Mouse (Mus musculus): ENCODE measurements around the gene Scel. TPM values are rescaled to one million over a fixed set of nuclear protein-coding genes. Genes with fewer than 3 reads are reported as not detected.

The Scel gene
- total RNA-seq, 2 experiments from 2014 or later = 0.17 to 0.50 TPM

DNA sequence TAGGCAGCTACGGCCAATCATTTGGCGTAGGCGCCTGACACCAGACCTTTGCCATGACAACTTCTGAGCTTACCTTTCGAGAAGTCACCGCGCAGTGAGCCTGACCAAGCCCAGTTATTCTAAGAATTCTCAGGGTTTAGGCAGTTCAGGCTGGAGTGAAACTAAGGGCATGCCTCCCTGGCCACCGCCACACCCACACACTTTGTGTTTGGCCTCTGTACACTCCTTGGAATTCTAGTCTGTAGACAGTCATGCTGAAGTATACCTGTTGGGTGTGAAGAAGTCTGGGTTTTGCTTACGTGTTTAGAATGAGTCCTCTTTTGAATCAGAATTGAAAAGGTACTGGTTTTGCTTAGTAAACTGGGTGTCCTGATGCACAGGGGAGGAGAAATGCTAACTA is 3.6 kb upstream of the Scel start:
- no peak for DNase-seq (ENCODE audit: low spot score in 2 of 2)

DNA sequence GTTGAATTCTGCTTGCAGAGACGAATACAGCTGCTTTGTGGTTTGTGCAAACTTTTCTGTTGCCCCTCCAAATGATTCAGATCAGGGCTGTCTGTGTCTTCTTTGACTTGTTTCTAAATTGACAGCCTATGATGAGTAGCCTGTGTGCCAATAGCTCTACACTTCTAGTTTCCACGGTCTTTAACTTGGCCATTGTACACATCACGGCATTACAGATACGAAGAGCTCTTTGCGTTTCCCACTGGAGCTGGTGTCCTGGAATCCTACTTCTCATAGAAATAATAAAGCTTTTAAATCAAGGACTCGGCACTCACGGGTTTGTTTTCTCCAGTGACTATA is 300 bp downstream of the Scel start:
- no peak for DNase-seq (ENCODE audit: low spot score in 2 of 2)

DNA sequence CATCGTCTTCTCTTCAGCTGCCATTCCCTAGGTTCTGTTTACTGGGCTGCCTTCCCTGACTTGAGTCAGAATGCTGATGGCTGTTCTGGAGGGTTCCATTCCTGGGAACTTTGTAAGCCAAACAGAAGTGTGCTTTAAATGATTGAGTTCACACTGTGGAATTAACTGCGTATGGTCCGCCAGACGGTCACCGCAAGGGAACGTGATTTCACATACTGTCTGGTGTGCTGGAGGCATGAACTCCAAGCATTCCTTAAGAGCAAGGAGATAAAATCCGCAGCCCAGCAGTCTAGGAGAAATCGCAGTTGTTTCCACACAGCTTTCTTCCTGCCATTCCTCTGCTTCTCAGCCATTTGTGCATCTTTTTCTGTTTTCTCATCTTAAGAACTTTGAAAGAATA is 2.3 kb downstream of the Scel start:
- DNase-seq (ENCODE audit: low spot score in 2 of 2) = no peak

DNA sequence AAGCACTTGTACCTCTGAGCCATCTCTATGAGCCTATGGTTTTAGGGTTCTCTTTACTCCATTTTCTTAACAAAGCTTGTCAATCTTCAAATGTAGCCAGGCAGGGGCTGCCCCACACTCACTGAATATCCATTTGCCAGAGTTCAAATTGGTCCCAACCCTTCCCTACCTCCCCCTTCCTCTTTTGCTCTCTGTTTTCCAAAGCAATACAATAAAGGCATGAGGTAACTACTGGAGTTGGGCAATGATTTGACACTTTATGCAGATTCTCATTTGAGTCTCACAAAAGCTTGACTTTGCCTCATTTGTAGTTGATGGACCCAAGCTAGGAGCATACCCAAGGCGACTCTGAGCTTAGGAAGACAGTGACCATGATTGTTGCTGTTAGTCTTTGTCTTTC is 13.1 kb downstream of the Scel start:
- DNase-seq (ENCODE audit: low spot score in 2 of 2) = no peak

DNA sequence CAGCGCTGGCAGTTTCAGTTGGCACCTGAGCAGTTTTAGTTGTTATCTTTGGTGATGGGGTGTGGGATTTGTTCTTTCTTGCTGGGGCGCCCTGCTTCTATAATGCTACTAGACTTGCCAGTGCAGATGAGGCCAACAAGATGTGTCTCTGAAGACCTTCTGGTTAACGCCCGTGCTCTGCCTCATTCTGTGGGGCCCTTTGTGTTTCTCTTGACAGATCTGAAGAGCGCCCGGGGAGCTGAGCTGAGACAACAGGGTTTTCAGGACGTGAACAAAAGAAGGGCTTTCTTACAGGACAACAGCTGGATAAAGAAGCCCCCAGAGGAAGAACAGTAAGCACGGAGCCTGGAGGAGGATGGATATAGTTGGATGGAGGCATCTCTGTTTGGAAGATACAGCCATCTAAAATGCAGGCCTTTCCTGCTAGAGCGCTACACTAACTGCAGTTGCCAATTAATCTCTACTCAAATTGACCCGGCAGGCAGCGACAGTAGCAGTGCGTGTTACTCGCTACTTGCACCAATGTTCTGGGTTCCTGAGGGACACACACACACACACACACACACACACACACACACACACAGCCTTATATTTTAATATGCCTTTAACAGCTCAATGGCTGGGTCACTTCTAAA is 16.7 kb downstream of the Scel start:
- no peak for DNase-seq (ENCODE audit: low spot score in 2 of 2)

DNA sequence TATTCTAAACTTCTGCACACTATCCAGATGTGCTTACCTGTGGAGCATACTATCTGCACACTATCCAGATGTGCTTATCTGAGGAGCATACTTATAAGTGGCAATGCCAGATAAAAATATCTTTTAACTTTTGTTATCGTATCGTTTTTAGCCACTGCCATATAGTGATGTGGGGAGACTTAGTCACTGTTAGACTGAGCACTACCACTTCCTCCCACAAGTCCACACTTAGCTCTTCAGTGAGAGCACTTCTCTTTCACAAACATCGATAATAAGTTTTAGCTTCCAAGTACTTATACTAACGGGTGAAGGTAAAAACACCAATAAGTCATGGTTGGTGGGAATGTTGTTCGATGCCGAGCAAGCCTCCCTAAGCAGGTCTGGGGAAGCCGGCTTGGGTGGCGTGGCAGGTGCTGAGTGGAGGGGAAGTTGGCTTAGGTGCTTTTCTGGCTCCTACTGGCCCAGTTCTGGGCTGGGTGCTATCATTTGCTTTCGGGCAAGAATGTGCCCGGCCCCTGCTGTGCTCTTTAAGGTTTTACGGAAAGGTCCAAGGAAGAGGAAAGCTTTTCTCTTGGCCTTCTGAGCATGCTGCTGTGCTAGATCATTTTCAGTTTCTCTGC is 18.7 kb downstream of the Scel start:
- DNase-seq (ENCODE audit: low spot score in 2 of 2) = no peak

DNA sequence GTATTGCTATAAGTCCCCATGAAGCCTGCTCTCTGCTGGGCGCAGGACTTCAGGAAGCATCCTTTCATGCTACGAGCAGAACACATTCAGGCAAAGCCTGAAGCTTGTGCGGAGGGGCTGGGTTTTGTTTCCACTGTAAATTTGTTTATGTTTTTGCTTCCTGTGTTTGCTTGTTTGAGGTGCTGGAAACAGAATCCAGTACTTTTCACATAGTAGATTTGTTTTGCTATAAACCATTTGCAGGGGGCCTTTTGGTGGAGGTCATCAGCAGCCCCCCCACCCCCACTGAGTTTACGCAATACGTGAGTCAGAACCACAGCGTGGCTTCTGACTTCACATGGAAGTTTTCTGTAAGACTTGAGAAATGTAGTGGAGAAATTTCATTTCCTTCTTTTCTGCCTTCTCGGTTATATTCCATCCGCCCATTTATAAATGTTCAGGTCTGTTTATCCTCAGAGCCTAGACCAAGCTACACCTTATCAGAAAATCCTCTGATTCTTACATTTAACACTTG is 22.4 kb downstream of the Scel start:
- no peak for DNase-seq (ENCODE audit: low spot score in 2 of 2)

DNA sequence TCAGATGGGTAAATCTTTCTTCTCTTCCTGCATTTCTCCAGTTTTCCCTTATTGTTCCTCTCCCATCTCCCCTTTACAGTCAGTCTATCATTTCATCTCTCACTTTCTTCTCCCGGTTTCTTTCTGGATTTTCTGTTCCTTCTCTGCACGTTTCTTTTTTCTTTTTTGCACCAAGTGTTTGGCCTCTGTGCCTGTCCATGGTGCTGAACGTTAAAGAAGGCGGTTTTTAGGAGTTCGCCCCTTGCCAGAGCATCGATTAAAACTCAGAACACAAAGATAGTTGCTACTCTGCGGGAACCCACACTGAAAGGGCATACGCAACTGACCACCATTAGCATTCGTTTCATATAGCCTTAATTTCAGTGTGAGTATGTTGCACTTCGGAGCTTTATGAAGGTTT is 23.2 kb downstream of the Scel start:
- no peak for DNase-seq (ENCODE audit: low spot score in 2 of 2)

DNA sequence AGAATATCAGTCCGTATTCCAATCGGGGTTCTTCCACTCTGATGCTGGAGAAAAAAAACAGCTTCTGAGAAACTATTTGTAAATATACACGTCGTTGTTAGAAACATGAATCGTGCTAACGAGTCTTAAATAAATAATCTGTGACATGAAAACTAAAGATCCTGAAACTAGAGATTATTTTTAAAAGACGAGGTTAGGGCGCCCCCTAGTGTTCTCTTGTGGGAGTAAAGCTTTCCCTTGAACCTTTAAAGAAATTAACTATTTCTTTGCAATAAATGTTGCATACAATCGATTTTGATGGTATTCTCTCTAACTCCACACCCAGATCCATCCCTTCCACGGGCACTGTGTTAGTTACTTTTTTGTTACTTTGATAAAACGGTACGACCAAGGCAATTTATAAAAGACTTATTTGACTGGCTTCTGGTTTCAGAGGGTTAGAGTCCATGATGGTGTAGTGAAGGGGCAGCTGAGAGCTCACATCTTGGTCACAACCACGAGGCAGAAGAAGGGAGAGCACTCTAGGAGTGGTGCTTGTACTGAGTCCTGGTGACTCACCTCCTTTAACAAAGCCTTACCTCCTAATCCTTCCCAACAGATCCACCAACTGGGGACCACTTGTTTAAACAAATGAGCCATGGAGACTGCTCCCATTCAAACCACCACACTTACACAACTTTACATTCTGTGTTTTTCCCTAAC is 24.4 kb downstream of the Scel start:
- DNase-seq (ENCODE audit: low spot score in 2 of 2) = no peak

DNA sequence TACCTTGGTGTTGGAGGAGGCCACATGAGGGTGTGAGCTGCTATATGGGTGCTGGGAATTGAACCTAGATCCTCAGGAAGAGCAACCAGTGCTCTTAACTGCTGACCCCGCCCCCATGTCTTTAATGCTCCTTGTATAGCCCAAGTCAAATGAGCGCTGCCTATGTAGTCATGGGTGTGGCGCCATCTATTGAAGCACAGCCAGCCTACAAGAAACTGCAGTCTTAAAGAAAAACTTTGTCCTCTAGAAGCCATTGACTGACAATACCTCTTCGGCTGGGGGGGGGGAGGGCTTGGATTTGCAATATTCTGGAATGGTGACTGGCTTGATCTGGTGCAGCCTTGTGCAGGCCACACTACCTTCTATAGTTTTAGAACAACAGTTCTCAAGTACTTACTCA is 26.7 kb downstream of the Scel start:
- DNase-seq (ENCODE audit: low spot score in 2 of 2) = no peak

DNA sequence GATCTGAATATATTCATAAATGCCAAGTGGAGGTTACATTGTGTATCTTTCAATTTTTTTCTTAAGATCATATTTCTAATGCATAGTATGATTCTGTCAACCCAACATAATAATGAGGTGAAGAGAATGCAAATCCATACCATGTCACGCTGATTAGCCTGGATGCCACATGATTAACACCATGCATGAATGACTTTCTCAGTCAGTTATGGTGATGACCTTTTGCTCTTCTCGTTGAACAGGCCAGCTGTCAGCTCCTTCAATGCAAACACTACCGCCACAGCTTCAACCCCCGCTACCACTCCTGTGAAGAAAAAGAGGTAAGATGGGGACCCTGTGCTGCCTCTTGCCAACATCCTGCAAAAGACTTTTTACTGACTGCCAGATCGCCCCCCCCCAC is 28.5 kb downstream of the Scel start:
- DNase-seq (ENCODE audit: low spot score in 2 of 2) = no peak

DNA sequence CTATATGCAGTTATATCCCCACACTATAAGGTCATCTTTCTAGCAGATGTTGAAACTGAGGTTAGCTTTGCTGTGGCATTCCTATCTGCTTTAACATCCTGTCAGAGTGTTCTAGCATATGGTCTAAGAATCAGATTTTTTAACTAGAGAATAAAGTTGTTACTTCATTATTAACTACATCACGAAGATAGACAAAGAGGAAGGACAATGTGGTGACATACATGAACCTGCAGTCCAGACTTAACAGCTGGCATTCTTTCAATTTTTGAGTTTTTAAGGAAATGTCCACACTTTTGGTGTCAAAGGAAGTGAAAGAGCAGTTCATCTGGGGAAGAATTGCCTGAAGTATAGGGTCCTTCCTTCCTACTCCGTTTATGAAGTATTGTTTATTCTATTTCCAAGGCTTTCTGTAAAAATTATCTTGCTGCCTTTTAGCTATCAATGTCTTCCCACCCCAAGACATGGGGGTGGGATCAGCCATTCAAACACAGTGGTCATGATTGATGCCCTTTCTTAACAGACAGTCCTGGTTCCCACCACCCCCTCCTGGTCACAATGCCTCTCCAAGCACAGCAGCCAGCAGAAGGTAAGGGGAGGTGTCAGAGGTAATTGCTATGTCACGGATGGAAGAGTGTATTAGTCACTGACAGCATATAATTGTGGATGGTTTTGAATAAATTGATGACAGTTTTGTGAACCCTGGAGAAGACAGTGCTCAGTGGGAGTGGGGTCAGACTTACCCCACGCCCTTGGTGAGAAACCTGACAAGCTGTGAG is 30.4 kb downstream of the Scel start:
- DNase-seq (ENCODE audit: low spot score in 2 of 2) = no peak

DNA sequence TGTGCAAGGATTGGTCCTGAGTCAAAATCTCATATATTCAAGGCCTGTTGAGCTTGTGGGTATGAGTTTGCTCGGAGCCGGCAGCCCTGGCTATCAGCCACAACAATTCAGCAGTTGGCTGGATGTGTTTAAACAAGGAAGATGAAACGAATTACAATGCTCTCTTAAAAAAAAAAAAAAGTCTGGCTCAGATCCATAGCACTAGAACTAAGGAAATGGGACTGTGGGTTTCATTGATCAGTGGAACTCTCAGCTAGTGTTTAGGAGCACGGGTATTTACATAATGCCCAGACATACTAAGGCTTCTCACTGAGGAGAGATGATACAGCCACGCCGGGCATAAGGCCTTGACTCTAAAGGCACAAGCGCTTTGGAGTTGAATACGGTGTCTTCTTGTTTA is 32.6 kb downstream of the Scel start:
- DNase-seq (ENCODE audit: low spot score in 2 of 2) = no peak

DNA sequence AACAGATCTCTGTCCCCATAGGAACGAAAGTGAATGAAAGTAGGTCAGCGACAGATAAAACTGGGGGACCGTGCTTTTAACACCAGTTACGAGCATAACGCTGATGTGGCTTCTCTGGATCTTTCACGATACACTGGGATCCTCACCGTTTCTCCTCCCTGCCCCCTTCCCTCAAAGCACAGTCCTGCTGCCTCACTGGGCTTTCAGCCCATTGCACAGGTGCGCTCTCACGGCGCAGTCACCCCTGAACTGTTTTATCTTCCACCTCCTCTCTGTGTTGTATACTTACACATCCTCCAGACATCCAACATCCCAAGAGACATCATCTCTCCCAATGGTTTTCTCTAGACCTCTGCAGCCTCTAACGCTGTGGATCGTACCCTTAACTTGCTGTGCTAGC is 33.1 kb downstream of the Scel start:
- DNase-seq (ENCODE audit: low spot score in 2 of 2) = no peak

DNA sequence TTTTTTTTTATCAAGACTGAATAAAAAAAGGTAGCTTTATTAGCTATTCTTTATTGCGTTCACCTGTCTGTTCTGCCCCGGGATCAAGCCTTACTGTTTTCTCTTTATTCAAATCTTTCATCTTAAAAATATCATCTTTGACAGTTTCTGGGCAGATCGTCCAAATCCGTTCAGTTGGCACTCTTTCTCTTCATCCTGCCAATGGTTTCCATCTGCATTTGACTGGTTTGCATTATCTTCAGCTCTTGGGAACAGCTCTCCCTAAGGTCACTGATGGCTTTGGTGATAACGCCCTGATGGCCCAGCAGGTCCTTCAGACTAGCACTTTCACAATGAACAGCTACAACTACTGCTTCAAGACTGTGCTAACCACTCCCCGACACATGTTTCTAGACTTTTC is 35.1 kb downstream of the Scel start:
- no peak for DNase-seq (ENCODE audit: low spot score in 2 of 2)

DNA sequence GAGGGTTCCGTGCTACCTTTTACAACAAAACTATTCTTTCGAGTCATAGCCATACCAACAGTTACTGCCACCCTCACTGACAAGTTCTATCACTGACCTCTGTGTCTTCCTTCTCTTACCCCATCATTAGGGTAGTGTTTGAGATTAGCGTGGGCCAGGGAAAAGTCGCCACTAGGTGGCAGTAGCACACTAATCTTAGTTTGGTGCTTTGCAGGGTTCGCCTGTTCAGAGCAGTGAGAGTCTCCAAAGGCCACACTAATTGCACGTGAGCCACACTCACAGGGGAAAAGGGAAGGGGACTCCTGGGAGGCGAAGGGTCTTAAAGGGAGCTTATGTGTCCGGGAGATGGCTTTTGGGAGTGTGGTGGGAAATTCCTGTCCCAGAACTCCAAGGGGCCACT is 37.3 kb downstream of the Scel start:
- DNase-seq (ENCODE audit: low spot score in 2 of 2) = peak; percentile 43 to 55

DNA sequence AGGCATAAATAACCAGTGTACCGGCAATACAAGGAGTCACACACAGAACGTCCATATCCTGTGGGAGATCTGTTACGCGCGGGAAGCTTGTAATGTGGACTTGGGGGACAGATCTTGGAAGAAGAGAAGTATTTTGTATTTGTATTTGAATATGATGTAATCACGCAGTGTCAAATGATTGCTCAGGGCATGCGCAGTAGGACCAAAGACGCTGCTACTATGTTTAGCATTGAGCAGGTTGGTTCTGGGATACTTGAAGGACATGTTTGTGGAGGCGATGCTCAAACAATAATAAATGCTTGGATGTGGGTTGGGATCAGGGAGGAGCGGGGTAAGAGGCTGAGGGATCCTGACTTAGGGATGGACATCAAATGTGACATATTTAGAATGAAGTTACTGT is 37.8 kb downstream of the Scel start:
- DNase-seq (ENCODE audit: low spot score in 2 of 2) = no peak

DNA sequence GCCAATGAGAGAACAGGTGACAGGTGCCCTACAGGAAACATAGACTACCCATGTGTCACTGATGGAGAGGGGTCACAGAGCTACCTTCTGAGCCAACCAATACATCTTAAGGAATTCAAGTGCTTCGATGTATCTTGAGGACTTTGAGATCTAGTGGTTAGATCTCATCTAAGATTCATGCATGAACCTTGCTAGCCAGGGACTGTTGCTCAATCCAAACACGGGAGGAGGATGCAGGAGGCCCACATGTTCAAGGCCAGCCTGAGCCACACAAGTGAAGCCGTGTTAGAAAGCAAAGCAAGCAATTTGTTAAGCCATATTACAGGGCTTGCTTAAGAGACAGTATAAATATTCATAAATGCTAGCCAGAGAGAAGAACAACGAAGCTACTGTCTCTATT is 38.8 kb downstream of the Scel start:
- no peak for DNase-seq (ENCODE audit: low spot score in 2 of 2)

DNA sequence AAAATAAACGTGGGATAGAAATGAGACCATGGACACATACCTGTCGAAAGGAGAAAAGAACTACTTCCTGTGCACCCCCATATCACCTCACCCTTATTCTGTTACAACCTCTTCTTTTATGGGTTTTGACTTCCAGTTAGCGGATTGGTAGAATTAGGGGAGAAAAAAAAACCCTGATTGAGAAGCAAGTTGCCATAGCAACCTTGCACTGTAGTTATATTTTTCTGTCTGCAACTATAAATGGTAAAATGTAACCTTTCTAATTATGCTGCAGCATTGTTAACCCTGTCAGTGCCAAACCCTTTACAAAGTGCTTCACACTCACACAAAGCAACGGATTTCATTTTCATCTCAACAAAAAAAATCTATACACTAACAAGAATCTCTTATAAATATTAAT is 39.2 kb downstream of the Scel start:
- no peak for DNase-seq (ENCODE audit: low spot score in 2 of 2)

DNA sequence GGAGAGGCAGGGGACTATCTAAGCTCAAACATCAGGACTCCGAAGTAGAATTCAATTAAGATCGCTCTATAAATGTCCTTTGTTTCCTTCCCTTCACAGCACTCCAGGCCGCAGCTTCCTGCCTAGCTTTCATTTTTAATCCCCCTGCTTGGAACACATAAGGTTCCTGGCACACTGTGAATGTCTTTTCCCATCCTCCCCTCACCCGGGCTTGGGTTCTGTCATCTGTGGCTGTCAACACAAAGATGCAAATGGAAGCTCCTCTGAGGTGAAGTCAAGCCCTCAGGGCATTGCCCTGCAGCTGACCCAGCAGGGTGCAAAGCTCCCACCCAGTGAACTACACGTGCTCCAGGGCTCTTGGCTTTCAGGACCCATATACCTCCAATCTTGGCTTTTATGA is 43.5 kb downstream of the Scel start:
- DNase-seq (ENCODE audit: low spot score in 2 of 2) = no peak

DNA sequence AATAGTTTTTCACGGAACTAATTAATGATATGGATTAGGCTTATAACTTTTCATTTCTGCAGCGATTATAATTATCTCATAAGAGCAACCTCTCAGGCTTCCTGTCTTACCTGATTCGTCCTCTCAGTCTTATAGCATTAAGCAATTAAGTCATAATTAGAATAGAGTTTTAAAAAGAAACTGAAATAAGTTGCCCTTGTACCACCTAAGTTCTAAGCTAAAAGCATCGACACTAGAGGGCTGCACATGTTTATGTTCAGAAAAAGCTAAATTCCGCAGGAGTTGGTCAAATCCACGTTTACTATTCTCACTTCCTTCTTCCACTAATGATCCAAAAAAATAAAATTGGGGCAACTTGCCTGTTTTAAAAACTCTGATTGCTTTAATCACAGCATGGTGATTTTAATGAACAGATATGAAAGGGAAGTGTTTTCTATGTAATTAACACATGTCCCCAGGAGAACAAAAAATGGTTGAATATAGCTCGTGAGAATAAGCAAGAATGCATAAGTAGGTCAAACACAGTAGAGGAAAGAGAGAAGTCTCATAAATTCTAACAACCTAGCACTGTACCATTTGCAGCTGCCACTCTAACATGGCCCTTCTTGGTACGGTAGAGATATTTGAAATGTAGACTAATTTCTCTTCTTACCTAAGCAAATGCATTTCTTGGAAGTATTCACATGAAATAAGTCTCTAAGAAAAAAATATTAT is 48.4 kb downstream of the Scel start:
- no peak for DNase-seq (ENCODE audit: low spot score in 2 of 2)

Data from adrenal gland, postnatal 4 days (tissue).